Mouse (Mus musculus) monocyte, adult 2 months (primary cell): ENCODE results near the gene Nodal.

ENCODE experiments used
- DNase-seq, 2 experiments: peaks; one replicate each; pipeline ENCODE4 v3.0.0; 2022; ENCODE audit warnings: low spot score in 2 of 2, low read depth in 1 of 2

Gene Nodal

DNA sequence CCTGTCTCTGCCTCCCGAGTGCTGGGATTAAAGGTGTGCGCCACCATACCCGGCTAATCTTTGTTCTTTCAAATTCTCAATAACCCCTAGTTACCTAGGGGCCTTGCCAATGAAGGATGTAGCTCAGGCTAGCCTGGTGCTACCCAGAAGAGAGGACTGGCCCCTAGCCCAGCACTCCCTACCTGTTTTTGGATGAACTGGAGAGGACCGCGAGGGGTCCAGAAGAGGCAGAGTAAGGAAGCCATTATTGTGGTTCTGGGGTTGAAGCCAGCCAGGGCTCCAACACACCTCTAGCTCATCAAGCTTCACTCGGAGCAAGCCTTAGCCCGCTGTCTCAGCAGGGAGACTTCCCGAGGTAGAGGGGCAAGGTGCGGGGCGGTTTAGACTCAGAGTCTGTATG is at the start of gene Nodal:
Nodal (plus strand) TSS at position 301 of the 400 bp plus-strand sequence.
- no peak for DNase-seq

DNA sequence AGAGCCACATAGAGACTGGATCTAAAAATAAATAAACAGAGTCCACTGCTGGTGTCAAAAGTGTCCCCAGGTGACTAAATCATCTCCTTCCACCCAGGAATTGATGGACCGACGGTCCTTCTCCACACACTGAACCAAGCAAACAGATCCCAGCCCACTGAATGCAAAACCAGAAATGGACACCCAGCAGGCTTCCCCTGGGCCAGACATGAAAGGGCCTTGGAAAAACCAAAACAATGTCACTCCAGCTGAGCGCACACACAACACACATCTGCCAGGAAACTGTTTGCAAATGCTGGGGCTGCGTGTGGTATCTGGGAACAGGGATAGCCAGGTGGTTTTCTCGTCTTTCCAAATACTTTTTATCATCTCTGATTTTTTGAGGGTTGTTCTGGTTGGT is 48.0 kb upstream of the Nodal start:
- DNase-seq: no peak

DNA sequence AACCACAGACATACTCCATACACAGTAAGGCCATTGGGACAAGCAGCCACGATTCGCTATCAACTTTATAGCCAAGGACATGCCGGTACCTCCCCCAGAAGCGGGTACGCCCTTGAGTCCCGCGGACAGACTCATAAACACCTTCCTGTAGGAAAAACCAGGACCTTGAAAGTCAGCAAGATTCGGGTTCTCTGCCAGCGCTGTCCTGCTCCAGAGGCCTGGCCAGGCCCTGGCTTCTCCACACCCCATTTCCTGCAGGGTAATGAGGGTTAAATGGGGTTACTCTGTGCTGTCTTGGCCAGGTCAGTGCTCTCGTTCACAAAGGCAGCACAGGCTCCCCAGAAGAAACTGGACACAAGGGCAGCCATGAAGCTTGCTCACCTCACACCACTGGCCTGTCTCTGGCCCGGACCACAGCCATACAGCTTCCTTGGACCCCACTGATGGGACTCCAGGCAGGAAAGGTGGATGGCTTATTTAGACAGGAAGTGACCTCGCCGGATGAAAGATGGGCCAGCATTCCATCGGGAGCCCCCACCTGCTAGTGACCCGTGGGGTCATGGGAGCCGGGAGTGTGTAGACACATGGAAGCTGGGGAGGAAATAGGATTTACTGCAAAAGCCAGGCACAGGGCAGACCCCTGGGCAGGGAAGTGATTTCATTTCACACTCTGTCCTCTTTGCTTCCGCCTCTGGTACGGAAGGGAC is 47.3 kb upstream of the Nodal start:
- DNase-seq: no peak

DNA sequence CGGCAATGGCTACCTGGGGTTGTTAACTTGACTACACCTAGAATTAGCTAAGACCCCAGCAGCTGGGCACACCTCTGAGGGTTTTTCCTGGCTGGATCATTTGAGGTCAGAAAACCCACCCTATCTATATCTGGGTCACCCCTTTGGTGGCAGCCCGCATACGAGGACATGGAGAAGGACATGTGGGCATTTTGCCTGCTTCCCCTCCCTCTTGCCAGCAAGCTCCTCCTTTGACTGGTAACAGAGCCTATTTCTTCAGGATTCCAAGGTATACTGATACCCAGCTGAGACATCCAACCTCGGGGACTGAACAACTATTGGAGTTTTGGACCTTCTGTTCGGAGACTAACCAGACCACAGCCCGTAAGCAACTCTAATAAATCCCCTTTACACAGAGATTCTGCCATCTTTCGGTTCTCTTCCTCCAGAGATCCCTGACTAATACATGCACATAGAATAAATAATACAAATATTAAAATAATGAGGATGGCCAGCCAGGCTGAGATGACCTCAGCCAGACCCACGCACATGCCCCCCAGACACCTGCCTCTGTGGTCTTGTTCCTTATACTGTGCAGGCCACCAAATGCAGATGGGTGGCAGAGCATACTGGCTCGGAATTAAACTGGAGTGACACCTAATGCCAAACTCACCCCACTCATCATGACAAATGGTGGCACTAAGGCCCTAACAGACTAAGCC is 45.7 kb upstream of the Nodal start:
- no peak for DNase-seq

DNA sequence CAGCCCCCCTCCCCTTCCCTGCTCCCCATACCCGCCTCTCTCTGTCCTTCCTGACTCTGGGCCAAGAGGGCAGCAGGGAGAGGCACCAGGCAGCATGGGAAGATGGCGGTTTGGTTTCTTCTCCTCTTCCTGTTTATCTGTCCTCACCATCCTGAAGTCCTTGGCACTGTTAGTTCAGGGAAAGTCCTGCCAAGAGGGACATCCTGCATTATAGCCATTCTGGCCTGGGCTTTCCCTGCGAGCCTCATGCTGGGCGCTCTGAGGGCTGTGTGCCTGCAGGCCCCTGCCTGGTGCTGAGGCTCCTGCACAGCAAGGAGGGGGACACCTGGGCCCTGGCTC is 45.2 kb upstream of the Nodal start:
- no peak for DNase-seq

DNA sequence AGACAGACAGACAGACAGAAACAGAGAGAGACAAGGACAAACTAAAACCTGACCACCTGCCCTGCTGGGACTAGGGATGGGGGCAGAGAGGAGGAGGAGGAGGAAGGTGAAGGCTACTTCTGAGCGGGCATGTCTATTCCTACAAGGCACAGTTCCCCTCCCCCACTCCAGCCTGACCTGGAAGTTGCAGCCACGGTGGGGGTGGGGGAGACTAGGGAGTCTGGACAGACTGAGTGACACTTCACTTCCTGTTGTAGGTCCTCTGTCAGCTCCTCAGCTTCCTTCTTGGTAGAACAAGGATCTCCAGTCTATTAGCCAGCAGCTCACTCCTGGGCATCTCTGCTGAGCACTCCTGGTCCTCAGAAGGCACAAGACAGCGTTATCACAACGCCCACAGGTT is 43.7 kb upstream of the Nodal start:
- no peak for DNase-seq

DNA sequence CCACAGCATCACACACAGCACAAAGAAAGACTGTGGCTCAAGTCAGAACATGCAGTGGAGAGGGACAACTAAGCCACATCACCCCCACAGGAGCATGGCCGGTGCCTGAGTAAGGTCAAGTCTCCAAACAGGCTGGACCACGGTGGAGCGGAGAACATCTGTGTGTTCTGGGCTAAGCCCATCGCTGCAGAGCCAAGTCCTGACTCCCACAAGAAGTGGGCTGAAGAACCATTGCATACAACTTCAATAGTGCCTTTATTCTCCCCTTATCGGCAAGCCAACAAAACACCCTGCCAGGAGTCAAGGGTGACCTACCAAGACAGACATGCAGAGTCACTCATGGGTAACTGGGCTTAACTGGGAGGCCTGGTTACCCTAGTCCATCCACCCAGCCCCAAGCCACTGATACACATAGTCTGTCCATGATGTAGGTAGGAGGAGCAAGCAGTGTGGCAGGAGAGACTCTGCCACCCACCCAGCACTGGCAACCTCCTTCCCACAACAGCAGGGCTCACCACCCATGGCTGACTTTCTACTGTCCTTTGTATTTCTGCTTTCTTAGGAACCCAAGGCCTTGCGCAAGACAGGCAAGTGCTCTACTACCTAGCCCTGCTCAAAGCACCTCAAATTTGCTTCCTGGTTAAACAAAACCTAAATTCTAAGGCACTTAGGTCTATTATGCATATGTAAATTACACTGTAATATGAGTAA is 42.8 kb upstream of the Nodal start:
- DNase-seq: no peak

DNA sequence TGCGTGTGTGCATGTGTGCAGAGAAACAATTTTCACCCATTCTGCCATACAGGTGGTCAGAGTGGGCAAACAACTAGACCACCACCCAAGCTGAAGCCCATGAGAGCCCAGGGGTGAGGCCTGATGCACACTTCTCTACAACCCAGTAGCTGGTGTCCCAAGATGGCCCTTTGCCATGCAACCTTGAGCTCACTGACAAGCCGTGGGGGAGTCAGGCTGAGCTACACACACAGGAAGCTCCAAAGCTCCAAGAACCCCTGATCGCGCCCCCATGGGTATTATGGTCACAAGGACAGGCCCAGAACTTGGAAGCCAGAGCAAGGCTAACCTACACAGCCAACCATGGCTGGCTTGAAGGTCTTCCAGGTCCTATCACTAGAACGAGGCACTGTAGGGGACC is 39.7 kb upstream of the Nodal start:
- no peak for DNase-seq

DNA sequence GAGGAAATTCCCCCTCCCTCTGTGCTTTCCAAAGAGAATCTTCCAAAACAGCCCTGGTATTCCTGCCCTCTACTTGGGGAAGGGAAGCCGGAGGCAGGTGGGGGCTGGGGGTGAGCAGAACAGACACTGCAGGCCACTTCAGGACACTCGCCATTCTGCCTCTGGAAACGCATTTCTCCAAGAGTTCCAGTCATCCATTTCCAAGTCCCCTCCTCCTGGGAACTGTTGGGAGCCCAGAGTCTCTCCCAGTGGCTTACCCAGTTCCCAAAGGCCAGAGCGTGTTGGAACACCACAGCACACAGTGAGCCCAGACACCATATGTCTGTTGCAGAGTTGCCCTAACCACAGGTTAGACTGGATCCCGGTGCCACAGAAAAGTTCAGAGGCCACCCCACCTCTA is 39.1 kb upstream of the Nodal start:
- no peak for DNase-seq

DNA sequence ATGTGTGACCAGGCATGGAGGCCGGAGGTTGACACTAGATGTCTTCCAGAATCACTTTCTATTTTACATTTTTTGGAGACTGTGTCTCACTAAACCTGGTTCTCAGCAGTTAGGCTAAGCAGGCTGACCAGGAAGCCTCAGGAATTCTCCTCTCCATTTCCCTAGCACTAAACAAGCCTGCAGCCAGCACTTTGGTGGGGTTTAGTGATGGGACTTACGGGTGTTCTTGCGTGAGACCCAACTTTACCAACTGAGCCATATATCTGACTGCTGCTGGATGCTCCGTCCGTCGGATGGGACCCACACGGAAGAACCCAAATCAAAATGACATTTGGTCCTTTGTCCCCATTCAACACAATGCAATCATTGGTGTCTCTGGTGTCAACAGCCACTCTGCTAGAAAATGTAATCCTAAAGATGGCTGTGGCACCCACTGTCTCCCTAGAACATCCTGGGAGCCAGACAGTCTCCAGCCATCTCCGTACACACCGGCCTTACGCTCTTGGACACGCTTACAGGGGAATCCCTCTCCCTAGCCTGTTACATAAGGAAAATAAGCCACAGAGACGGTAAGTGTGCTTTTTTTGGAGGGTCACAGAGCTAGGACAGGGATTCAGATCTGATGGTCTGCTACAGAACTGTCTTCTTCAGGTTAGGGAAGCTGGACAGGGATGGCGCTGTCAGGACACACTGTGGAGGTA is 38.3 kb upstream of the Nodal start:
- DNase-seq: no peak

DNA sequence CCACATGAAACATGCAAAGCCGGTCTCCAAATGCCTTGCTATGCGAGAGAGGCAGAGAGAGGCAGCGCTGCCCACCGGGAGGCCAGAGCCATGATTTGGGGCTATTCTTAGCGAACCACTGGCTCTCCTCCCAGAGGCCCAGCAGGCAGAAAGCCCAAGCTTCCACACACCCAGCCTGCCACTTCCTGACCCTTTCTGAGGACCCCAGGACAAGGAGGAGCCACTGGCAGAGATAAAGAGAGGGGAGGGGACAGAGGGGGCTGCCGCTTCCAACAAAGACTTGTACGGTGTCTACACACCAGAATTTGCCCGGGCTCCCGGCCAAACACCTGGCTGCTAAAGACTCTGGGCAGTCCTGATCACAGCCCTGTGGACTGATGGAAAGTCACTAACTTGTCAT is 37.6 kb upstream of the Nodal start:
- no peak for DNase-seq

DNA sequence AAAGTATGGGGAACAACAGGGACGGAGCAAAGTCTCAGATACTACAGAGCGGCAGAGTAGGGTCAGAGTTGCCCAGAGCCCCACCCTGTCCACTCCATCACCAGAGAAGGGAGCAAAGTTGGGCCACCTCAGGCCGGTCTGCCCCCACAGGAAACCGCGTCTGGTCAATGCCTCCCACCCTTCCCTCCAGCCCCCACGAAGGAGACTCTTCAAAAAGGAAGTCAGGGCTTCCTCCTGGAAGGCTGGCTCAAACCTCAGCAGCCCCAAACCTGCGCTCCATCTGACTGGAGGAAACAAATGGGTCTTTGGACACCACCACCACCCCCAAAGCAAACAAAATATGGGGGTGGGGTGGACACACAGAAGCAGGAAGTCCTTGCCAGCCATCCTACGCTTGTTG is 35.9 kb upstream of the Nodal start:
- DNase-seq: no peak

DNA sequence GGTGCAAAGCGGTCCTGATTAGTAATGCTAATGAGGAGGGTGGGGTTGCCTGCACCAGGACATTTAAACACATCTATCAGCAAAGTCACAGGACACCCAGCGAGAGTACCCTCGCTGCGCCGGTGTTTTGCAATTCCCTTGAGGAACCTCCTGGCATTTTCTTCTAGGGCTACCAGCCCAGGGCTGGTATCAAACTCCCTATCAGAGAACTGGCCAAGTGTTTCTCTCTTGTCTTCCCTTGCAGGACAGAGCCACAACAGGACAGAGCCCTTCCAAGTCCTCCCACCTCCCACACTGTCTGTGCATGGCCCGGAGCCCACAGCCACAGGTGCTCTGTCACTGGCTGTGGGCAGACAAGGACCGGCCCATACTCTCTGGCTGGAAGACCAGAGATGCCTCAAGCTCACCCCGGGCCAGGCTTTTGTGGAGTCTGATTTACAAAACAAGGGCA is 35.5 kb upstream of the Nodal start:
- no peak for DNase-seq

DNA sequence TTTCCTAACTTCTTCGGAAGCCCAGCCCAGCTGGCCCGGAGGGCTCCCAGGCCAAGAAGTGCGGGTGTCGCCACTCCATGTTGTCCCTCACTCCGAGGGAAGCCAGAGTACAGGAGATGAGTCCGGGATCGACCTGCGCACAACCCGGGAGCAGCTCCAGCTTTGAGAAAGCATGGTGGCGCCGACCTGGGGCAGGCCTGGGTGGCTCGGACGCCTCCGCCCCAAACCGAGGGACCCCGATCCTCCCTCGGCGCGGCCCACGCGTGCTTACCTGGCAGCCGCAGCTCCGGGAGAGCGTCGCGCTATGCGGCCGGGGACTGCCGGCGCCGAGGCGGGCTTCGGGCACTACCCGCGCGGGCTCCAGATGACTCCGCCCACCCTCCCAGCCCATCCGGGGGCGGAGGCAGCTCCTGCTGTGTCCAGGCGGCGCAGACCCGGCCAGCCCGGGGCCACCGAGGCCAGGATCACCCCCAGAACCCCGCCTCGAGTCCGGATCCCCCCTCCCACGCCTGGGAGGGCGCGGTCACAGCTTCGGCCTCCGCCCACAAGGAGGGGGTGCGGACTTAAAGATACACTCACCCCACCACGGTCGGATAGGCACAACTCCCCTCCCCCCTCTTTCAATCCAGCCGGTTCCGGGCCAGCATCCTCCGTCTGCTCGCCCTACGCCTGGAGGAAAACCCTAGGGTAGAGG is 34.6 kb upstream of the Nodal start, which contains the start of gene Pald1:
Pald1 (minus strand) TSS at position 510 of the 694 bp plus-strand sequence.
- DNase-seq: no peak

DNA sequence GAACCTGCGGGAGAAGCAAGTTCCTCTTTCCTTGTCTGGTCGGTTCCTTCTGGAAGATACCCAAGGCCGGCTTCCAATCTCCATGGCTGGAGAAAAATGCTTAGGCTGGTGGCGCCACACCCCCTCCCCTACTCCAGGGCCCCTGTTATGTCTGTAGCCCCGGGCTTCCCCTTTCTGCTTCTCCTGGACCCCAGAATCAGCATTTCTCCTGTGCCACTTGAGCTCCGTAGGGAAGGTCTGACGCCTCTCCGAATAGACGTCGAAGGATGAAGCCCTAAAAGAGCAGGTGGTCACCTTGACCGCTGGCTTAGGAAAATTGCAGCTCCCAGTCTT is 34.1 kb upstream of the Nodal start:
- no peak for DNase-seq

DNA sequence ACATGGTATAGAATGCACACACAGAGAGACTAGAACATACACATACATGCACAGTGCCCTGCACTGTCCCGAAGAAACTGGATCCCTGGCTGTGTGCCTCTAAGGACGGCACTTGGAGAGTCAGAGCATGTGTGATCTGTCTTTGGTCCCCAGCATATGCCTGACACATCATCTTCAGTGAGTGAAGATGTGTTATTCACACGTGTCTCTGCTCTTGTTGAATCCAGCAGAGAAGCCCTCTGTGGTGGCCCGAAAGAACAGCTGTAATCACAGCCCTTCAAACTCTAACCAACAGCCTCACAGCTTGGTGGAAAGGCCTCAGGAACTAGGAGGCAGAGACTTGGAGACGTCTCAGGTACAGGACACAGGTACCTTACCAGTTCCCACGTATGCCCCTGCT is 32.6 kb upstream of the Nodal start:
- no peak for DNase-seq

DNA sequence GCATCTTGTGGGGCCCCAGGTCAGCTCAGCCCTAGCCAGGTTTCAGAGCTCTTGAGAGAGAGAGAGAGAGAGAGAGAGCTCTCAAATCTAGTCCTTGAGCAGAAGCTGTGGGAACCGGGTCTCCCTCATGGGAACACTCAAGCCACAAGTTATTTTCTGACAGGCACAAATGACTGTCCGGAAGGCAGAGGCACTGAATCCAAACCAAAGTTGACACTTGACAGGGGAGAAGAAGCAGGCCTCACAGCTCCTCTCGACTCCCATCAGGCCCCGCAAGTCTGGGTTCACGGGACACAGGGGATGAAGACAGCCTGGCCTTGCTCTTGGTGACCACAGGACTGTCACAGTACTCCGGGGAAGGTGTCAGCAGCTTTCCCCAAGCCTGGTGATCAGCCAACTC is 31.5 kb upstream of the Nodal start:
- DNase-seq: no peak

DNA sequence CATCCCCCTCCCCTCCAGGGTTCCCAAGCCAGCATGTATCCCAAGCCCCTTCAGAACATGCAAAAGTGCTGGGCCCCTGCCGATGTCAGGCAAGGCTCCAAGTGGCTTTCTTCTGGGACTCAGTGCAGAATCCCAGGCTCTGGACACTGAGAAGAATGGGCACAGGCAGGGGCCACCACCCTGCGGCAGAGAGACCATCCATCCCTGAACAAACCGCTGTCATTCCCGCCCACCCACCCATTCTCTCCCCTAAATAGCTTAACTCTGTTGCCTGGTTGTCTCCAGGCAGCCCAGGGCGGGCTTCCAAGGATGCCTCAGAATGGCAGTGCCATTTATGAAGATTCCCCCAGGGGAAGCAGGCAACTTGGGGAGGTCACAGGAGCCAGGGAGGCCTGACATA is 28.8 kb upstream of the Nodal start:
- DNase-seq: no peak

DNA sequence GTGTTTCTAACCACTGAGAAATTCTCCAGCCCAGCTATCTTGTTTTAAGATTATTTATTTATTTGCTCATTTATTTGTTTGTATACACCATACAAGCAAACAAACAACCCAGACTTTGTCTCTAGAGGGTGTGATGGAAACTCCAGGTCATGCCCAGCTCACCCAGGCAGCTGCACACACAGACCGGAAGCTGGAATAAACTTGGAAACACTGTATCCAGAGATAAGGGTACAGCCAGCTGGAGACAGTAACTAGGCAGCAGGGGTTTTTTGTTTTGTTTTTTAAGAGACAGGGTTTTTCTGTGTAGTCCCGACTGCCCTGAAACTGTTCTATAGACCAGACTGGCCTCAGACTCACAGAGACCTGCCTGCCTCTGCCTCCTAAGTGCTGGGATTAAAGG is 27.6 kb upstream of the Nodal start:
- DNase-seq: no peak

DNA sequence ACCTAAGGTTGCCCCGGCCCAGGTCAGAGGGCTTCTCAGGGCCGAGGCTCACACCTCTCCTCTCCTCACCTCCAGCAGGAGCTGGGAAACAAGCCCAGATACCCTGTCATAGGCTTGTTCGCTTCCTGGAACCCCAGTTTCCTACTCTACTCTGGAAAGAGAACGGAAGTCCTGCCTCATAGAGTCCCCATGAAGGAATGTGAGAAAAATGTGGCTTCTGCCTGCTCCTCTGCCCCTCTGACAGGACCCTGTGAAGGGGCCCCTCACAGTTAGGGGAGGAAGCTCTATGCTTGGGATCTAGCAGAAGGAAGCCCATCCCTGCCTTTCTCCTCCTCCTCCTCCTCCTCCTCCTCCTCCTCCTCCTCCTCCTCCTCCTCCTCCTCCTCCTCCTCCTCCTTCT is 25.2 kb upstream of the Nodal start:
- no peak for DNase-seq

DNA sequence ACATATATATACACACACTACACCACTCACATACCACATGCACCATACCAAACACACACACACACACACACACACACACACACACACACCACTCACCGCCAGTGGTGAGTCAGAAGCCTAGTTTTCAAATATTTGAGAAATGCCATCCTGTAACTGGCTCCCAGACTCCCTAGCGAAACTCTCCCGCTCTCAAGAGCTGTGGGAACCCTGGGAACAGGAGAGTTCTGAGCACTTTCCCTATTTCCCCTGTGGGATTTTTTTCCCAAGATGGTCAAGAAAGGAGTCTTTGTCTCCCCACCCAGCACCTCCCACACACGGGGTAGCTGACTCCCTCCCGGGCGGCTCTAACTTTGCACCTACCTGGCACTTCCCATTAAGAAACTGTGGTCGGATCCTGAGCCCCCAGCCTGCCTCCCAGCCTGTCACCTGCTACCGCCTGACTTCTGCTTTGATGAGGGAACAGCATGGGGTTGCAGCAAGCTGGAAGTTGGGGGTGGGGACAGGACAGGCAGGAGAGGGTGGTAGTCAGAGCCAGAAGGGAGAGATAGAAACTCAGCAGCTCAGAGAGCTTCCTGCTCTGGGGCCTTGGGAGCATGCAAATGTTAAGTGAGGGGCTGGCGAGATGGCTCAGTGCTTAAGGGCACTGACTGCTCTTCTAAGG is 23.2 kb upstream of the Nodal start:
- DNase-seq: no peak
